Mouse (Mus musculus): ENCODE measurements around the gene Tmem135. TPM values are rescaled to one million over a fixed set of nuclear protein-coding genes. Genes with fewer than 3 reads are reported as not detected.

Tmem135 gene
- polyA plus RNA-seq, 1 experiment from 2014 or later, result 36.4 TPM

DNA sequence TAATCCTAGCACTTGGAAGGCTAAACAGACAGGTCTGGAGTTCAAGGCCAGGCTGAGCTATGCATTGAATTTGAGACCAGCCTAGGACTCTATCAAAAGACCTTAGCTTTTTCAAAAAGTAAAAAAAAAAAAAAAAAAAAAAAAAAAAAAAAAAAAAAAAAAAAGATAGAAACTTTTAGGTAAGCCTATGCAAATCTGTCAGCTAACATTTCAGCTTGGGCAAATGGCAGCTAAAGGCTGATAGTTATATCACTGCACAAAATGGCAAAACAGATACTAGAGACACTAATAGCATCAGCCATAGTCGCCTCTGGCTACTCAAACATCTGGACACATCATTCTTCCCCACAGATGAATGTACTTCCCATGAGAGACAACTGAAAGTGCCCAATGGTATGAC lies 64.2 kb downstream of the Tmem135 start:
- H3K4me1 ChIP-seq (ENCODE audit: control insufficient read depth, insufficient read depth, low read length), result peaks cover 22% of the 10 kb centered on the region
- H3K4me2 ChIP-seq (ENCODE audit: low read depth, low read length), result no peak overlapping the region
- no peaks in the 10 kb centered on the region for H3K27me3 ChIP-seq (ENCODE audit: control insufficient read depth, insufficient read depth, low read length)
- H3K9me3 ChIP-seq (ENCODE audit: control insufficient read depth, low read length), result no peaks in the 10 kb centered on the region
- H3K36me3 ChIP-seq (ENCODE audit: control insufficient read depth, insufficient read depth, low read length), result no peaks in the 10 kb centered on the region
- no peak overlapping the region for H3K4me3 ChIP-seq (ENCODE audit: low read depth, low read length)
- ATAC-seq (ENCODE audit: low read depth), result no peak
- no peak overlapping the region for H3K9ac ChIP-seq (replicated peaks; ENCODE audit: low read depth, low read length)
- no peak overlapping the region for H3K27ac ChIP-seq (ENCODE audit: low read depth, low read length)
- WGBS, result 73% methylated on average over 1 of the region's 1 CpGs

- peak; percentile 77 for ATAC-seq (ENCODE audit: low read depth)
- peaks cover 22% of the 10 kb centered on the region for H3K4me1 ChIP-seq (ENCODE audit: control insufficient read depth, insufficient read depth, low read length)
- H3K27me3 ChIP-seq (ENCODE audit: control insufficient read depth, insufficient read depth, low read length), result no peaks in the 10 kb centered on the region
- peak overlapping the region; percentile 78 for H3K27ac ChIP-seq (ENCODE audit: low read depth, low read length)
- H3K9me3 ChIP-seq (ENCODE audit: control insufficient read depth, low read length), result no peaks in the 10 kb centered on the region
- H3K4me2 ChIP-seq (ENCODE audit: low read depth, low read length), result peak overlapping the region; percentile 82
- peak overlapping the region; percentile 94 for H3K9ac ChIP-seq (replicated peaks; ENCODE audit: low read depth, low read length)
- no peaks in the 10 kb centered on the region for H3K36me3 ChIP-seq (ENCODE audit: control insufficient read depth, insufficient read depth, low read length)
- peak overlapping the region; percentile 99 for H3K4me3 ChIP-seq (ENCODE audit: low read depth, low read length)
These were observed 64.9 kb downstream of the Tmem135 start for GRCm38 (mm10) chr7:89339142-89339435.

- H3K27ac ChIP-seq (ENCODE audit: low read depth, low read length), result peak overlapping the region; percentile 78
- H3K4me3 ChIP-seq (ENCODE audit: low read depth, low read length), result peak overlapping the region; percentile 99
- no peaks in the 10 kb centered on the region for H3K36me3 ChIP-seq (ENCODE audit: control insufficient read depth, insufficient read depth, low read length)
- peaks cover 22% of the 10 kb centered on the region for H3K4me1 ChIP-seq (ENCODE audit: control insufficient read depth, insufficient read depth, low read length)
- ATAC-seq (ENCODE audit: low read depth), result peak; percentile 94
- no peaks in the 10 kb centered on the region for H3K27me3 ChIP-seq (ENCODE audit: control insufficient read depth, insufficient read depth, low read length)
- peak overlapping the region; percentile 94 for H3K9ac ChIP-seq (replicated peaks; ENCODE audit: low read depth, low read length)
- WGBS, result under 1% methylated on average over 54 of the region's 57 CpGs
- H3K9me3 ChIP-seq (ENCODE audit: control insufficient read depth, low read length), result no peaks in the 10 kb centered on the region
- H3K4me2 ChIP-seq (ENCODE audit: low read depth, low read length), result peak overlapping the region; percentile 82
These were observed 65.5 kb downstream of the Tmem135 start for GRCm38 (mm10) chr7:89338350-89339141.

GRCm38 (mm10) chr7:89337711-89338349 lies 66.2 kb downstream of the Tmem135 start:
- Histone ChIP-seq H3K4me2 (ENCODE audit: low read depth, low read length) (peak overlapping the region; percentile 82), H3K27me3 (ENCODE audit: control insufficient read depth, insufficient read depth, low read length) (no peaks in the 10 kb centered on the region), H3K9ac (replicated peaks; ENCODE audit: low read depth, low read length) (peak overlapping the region; percentile 94), H3K4me1 (ENCODE audit: control insufficient read depth, insufficient read depth, low read length) (peaks cover 22% of the 10 kb centered on the region), H3K4me3 (ENCODE audit: low read depth, low read length) (peak overlapping the region; percentile 99), H3K27ac (ENCODE audit: low read depth, low read length) (no peak overlapping the region), H3K9me3 (ENCODE audit: control insufficient read depth, low read length) (no peaks in the 10 kb centered on the region), H3K36me3 (ENCODE audit: control insufficient read depth, insufficient read depth, low read length) (no peaks in the 10 kb centered on the region)
- ATAC-seq (ENCODE audit: low read depth), result peak; percentile 22
- 47% methylated on average over 10 of the region's 10 CpGs for WGBS

GRCm38 (mm10) chr7:89336434-89336833 lies 67.6 kb downstream of the Tmem135 start:
- H3K36me3 ChIP-seq (ENCODE audit: control insufficient read depth, insufficient read depth, low read length), result no peaks in the 10 kb centered on the region
- no peak overlapping the region for H3K9ac ChIP-seq (replicated peaks; ENCODE audit: low read depth, low read length)
- peak overlapping the region; percentile 82 for H3K4me2 ChIP-seq (ENCODE audit: low read depth, low read length)
- H3K9me3 ChIP-seq (ENCODE audit: control insufficient read depth, low read length), result no peaks in the 10 kb centered on the region
- ATAC-seq (ENCODE audit: low read depth), result no peak
- H3K27me3 ChIP-seq (ENCODE audit: control insufficient read depth, insufficient read depth, low read length), result no peaks in the 10 kb centered on the region
- no peak overlapping the region for H3K4me3 ChIP-seq (ENCODE audit: low read depth, low read length)
- peaks cover 22% of the 10 kb centered on the region for H3K4me1 ChIP-seq (ENCODE audit: control insufficient read depth, insufficient read depth, low read length)
- H3K27ac ChIP-seq (ENCODE audit: low read depth, low read length), result no peak overlapping the region
- WGBS, result 96% methylated on average over 1 of the region's 1 CpGs

- ATAC-seq (ENCODE audit: low read depth), result no peak
- Histone ChIP-seq H3K9me3 (ENCODE audit: control insufficient read depth, low read length) (no peaks in the 10 kb centered on the region), H3K4me2 (ENCODE audit: low read depth, low read length) (no peak overlapping the region), H3K4me3 (ENCODE audit: low read depth, low read length) (no peak overlapping the region), H3K27ac (ENCODE audit: low read depth, low read length) (no peak overlapping the region), H3K9ac (replicated peaks; ENCODE audit: low read depth, low read length) (no peak overlapping the region), H3K4me1 (ENCODE audit: control insufficient read depth, insufficient read depth, low read length) (peaks cover 22% of the 10 kb centered on the region), H3K27me3 (ENCODE audit: control insufficient read depth, insufficient read depth, low read length) (no peaks in the 10 kb centered on the region), H3K36me3 (ENCODE audit: control insufficient read depth, insufficient read depth, low read length) (no peaks in the 10 kb centered on the region)
These were observed 68.7 kb downstream of the Tmem135 start for GRCm38 (mm10) chr7:89335316-89335715.

DNA sequence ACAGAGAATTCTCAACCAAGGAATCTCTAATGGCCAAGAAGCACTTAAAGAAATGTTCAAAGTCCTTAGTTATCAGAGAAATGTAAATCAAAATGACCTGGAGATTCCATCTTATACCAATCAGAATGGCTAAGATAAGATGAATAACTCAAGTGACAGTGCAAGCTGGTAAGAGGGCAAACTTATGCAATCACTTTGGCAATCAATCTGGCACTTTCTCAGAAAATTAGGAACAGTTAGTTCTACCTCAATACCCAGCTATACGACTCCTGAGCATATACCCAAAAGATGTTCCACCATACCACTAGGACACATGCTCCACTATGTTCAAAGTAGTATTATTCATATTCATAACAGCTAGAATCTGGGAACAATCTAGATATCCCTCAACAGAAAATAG lies 74.1 kb downstream of the Tmem135 start:
- Histone ChIP-seq H3K27ac (ENCODE audit: low read depth, low read length) (no peak overlapping the region), H3K36me3 (ENCODE audit: control insufficient read depth, insufficient read depth, low read length) (no peaks in the 10 kb centered on the region), H3K4me1 (ENCODE audit: control insufficient read depth, insufficient read depth, low read length) (no peaks in the 10 kb centered on the region), H3K9ac (replicated peaks; ENCODE audit: low read depth, low read length) (no peak overlapping the region), H3K27me3 (ENCODE audit: control insufficient read depth, insufficient read depth, low read length) (no peaks in the 10 kb centered on the region), H3K4me3 (ENCODE audit: low read depth, low read length) (no peak overlapping the region), H3K9me3 (ENCODE audit: control insufficient read depth, low read length) (no peaks in the 10 kb centered on the region), H3K4me2 (ENCODE audit: low read depth, low read length) (no peak overlapping the region)
- 94% methylated on average over 1 of the region's 1 CpGs for WGBS
- no peak for ATAC-seq (ENCODE audit: low read depth)

GRCm38 (mm10) chr7:89327731-89328130 lies 76.3 kb downstream of the Tmem135 start:
- H3K4me3 ChIP-seq (ENCODE audit: low read depth, low read length), result no peak overlapping the region
- H3K27me3 ChIP-seq (ENCODE audit: control insufficient read depth, insufficient read depth, low read length), result no peaks in the 10 kb centered on the region
- no peaks in the 10 kb centered on the region for H3K36me3 ChIP-seq (ENCODE audit: control insufficient read depth, insufficient read depth, low read length)
- H3K27ac ChIP-seq (ENCODE audit: low read depth, low read length), result no peak overlapping the region
- H3K4me1 ChIP-seq (ENCODE audit: control insufficient read depth, insufficient read depth, low read length), result no peaks in the 10 kb centered on the region
- no peak overlapping the region for H3K4me2 ChIP-seq (ENCODE audit: low read depth, low read length)
- H3K9me3 ChIP-seq (ENCODE audit: control insufficient read depth, low read length), result no peaks in the 10 kb centered on the region
- WGBS, result 92% methylated on average over 5 of the region's 5 CpGs
- H3K9ac ChIP-seq (replicated peaks; ENCODE audit: low read depth, low read length), result no peak overlapping the region
- no peak for ATAC-seq (ENCODE audit: low read depth)

- Histone ChIP-seq H3K36me3 (ENCODE audit: control insufficient read depth, insufficient read depth, low read length) (no peaks in the 10 kb centered on the region), H3K9me3 (ENCODE audit: control insufficient read depth, low read length) (no peaks in the 10 kb centered on the region), H3K4me3 (ENCODE audit: low read depth, low read length) (no peak overlapping the region), H3K27ac (ENCODE audit: low read depth, low read length) (no peak overlapping the region), H3K9ac (replicated peaks; ENCODE audit: low read depth, low read length) (no peak overlapping the region), H3K4me2 (ENCODE audit: low read depth, low read length) (no peak overlapping the region), H3K27me3 (ENCODE audit: control insufficient read depth, insufficient read depth, low read length) (no peaks in the 10 kb centered on the region), H3K4me1 (ENCODE audit: control insufficient read depth, insufficient read depth, low read length) (no peaks in the 10 kb centered on the region)
- ATAC-seq (ENCODE audit: low read depth), result no peak
- 87% methylated on average over 4 of the region's 4 CpGs for WGBS
These were observed 77.3 kb downstream of the Tmem135 start for GRCm38 (mm10) chr7:89326761-89327160.

Data from neural tube, embryonic 14.5 days (tissue).